Mouse (Mus musculus) liver, postnatal 0 days (tissue): ENCODE data around the gene Hrasls5. TPM values are rescaled to one million over a fixed set of nuclear protein-coding genes. Genes with fewer than 3 reads are reported as not detected.

Source experiments
- ATAC-seq: fragments of 200-750 bp; cut with Nextera tagmentation; 2 replicates; pipeline ENCODE4 v1.8.0; 2017; ENCODE audit warnings: mild to moderate bottlenecking, moderate library complexity
- DNase-seq: peaks from one replicate; pipeline ENCODE4 v3.0.0-alpha.2; 2016
- H3K27ac ChIP-seq: fragments of 300-500 bp; sonication (generic); 2 replicates; pipeline ENCODE4 v1.5.1; 2014; ENCODE audit warnings: antibody characterized with exemption, moderate library complexity, mild to moderate bottlenecking, low read depth
- H3K27me3 ChIP-seq: fragments of 300-500 bp; sonication (generic); 2 replicates; pipeline ENCODE4 v1.6.1; 2014; ENCODE audit warnings: low read length, control low read depth, mixed read lengths; ENCODE audit not compliant: insufficient read depth
- H3K36me3 ChIP-seq: fragments of 300-500 bp; sonication (generic); replicated peaks from 2 replicates; pipeline ENCODE4 v1.6.1; 2014; ENCODE audit warnings: mild to moderate bottlenecking, control low read depth, low read length, moderate library complexity, mixed read lengths; ENCODE audit not compliant: insufficient read depth
- H3K4me1 ChIP-seq: fragments of 300-500 bp; sonication (generic); 2 replicates; pipeline ENCODE4 v1.6.1; 2014; ENCODE audit warnings: antibody characterized with exemption, mild to moderate bottlenecking, control low read depth; ENCODE audit not compliant: insufficient read depth
- H3K4me2 ChIP-seq: fragments of 300-500 bp; sonication (generic); 2 replicates; pipeline ENCODE4 v1.6.1; 2014; ENCODE audit warnings: low read depth, mild to moderate bottlenecking, low read length, moderate library complexity, mixed read lengths
- H3K4me3 ChIP-seq: fragments of 300-500 bp; sonication (generic); 2 replicates; pipeline ENCODE4 v1.5.1; 2014; ENCODE audit warnings: low read depth, low read length
- H3K9ac ChIP-seq: fragments of 300-500 bp; sonication (generic); replicated peaks from 2 replicates; pipeline ENCODE4 v1.6.1; 2014; ENCODE audit warnings: mild to moderate bottlenecking, moderate library complexity
- H3K9me3 ChIP-seq: fragments of 300-500 bp; sonication (generic); 2 replicates; pipeline ENCODE4 v1.6.1; 2016; ENCODE audit warnings: mild to moderate bottlenecking, control low read depth, low read length, mixed read lengths
- CTCF ChIP-seq: sonication (generic); IDR thresholded peaks from 2 replicates; pipeline ENCODE4 v1.5.1; 2016; ENCODE audit warnings: antibody characterized with exemption, low read depth
- EP300 ChIP-seq: IDR thresholded peaks from 2 replicates; pipeline ENCODE4 v1.6.1; 2016; ENCODE audit warnings: antibody characterized with exemption, low read depth, mild to moderate bottlenecking
- WGBS: fragments of 180-500 bp; shearing (Covaris S2); extraction: QIAGEN DNeasy Blood & Tissue Kit; methylation state at CpG from one replicate; pipeline ENCODE4 v1.1.7; 2014; ENCODE audit not compliant: insufficient replicate concordance; 5-methylcytosine and 5-hydroxymethylcytosine counted together
- polyA plus RNA-seq: library from polyadenylated mRNA; unstranded; fragments of >200 nt; fragmentation: Nextera tagmentation; extraction: Ambion mirVana; gene quantifications from 2 replicates; pipeline ENCODE4 v1.2.1, GENCODE M21; 2015

Gene Hrasls5
- polyA plus RNA-seq, 1 experiment from 2014 or later = not detected

DNA sequence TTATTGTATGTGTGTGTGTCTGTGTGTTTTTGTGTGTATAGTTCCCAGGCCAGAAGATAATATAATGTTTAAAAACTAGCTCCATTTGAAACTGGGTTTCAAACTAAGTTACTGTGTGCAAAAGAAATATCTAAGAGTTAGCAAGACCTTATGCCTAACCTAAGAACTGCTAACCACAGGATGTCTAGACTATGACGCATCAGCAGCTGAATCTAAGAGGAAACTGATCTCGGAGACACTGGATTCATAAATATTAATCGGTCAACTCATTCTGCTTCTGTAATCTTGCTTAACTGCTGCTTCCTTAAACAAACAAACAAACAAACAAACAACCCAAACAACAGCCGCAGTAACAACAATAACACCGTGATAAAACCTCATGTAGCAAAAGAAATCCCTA, 42.7 kb upstream of the Hrasls5 start:
- Histone ChIP-seq H3K9ac (no peak overlapping the region), H3K36me3 (no peaks in the 10 kb centered on the region), H3K4me2 (no peak overlapping the region), H3K27ac (no peak overlapping the region), H3K9me3 (no peaks in the 10 kb centered on the region), H3K4me1 (no peaks in the 10 kb centered on the region), H3K4me3 (no peak overlapping the region), H3K27me3 (no peaks in the 10 kb centered on the region)
- ATAC-seq = no peak
- 52% methylated on average over 5 of the region's 5 CpGs for WGBS
- no peak for DNase-seq
- no peak for TF ChIP-seq EP300
- TF ChIP-seq CTCF = no peak

DNA sequence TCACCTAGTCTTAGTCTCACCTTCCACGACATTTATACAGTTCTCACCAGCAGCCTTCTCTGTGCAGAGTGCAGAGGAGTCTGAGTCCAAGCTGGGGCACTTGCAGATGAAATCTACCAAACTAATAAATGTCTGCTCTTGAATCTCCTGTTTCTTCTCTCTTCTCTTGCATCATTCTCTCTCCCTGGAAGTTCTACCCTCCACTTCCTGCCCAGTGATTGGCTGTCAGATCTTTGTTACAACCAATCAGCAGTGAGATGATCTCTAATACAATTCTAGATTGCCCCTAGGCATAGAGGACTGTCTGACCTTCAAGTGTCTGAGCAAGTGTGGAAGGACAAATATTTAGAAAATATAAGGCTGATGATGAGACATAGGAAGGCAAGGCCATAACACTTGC, 36.2 kb upstream of the Hrasls5 start:
- Histone ChIP-seq H3K36me3 (0 out of 2 replicates have a peak, but pooled peaks cover 3% of the 10 kb centered on the region), H3K27me3 (no peaks in the 10 kb centered on the region), H3K4me1 (peaks cover 5% of the 10 kb centered on the region), H3K9me3 (no peaks in the 10 kb centered on the region), H3K9ac (no peak overlapping the region), H3K4me2 (no peak overlapping the region), H3K4me3 (no peak overlapping the region), H3K27ac (no peak overlapping the region)
- TF ChIP-seq EP300 (no peak), CTCF (no peak)
- no peak for ATAC-seq
- no peak for DNase-seq
- 78% methylated on average over 1 of the region's 1 CpGs for WGBS

DNA sequence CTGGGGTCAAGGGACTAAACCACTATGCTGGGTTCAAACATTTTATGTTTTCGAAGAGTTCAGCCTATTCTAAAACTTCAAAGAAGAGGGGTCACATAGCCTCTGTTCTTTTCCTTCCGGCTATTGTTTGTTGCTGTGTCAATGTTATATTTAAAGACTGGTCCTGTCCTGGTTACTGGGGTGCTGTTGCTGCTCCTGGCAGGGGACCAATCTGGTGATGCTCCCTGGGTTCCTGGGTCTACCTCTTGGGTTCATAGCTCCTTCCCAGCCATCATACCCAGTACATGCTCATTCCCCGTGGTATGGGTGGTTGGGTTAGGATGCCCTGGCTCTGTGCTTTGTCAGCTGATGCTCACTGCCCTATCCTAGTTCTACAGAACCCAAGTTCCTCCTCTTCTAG, 34.6 kb upstream of the Hrasls5 start:
- H3K4me3 ChIP-seq = no peak overlapping the region

DNA sequence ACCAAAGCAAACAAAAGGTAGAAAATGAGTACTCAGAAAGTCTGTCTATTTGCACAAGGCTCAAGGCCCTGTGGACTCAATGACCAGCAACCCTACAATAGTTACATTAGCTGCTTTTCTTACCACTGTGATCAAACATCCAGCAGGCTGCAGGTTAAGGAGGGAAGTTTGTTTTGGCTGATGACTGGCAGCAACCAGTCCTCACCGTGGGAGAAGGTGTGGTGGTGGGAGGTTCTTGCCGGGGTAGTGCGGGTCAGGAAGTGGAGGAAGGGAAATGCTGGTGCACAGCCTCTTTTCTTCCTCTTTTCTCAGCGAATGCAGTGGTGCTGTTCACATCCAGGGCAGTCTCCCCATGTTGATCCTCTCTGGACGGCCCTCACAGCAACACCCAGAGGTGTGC, 31.3 kb upstream of the Hrasls5 start:
- Histone ChIP-seq H3K27me3 (no peaks in the 10 kb centered on the region), H3K4me1 (peaks cover 8% of the 10 kb centered on the region), H3K36me3 (no peaks in the 10 kb centered on the region; the same call in none of the 2 replicates), H3K4me2 (no peak overlapping the region), H3K9me3 (no peaks in the 10 kb centered on the region), H3K27ac (peak overlapping the region; percentile 40; the same call in 1 of the 2 replicates), H3K4me3 (no peak overlapping the region), H3K9ac (no peak overlapping the region)
- no peak for TF ChIP-seq CTCF
- WGBS = 11% methylated on average over 5 of the region's 5 CpGs
- ATAC-seq = peak; percentile 83
- peak; percentile 46 for DNase-seq

More for the DNA sequence above, 34.6 kb upstream of the Hrasls5 start:
- no peak for TF ChIP-seq CTCF
- no peak for TF ChIP-seq EP300
- H3K9me3 ChIP-seq = no peaks in the 10 kb centered on the region
- ATAC-seq = no peak
- 75% methylated on average over 3 of the region's 3 CpGs for WGBS
- peaks cover 5% of the 10 kb centered on the region for H3K4me1 ChIP-seq
- no peak overlapping the region for H3K27ac ChIP-seq
- H3K27me3 ChIP-seq = no peaks in the 10 kb centered on the region
- no peak overlapping the region for H3K4me2 ChIP-seq
- 0 out of 2 replicates have a peak, but pooled peaks cover 3% of the 10 kb centered on the region for H3K36me3 ChIP-seq
- DNase-seq = no peak
- no peak overlapping the region for H3K9ac ChIP-seq

DNA sequence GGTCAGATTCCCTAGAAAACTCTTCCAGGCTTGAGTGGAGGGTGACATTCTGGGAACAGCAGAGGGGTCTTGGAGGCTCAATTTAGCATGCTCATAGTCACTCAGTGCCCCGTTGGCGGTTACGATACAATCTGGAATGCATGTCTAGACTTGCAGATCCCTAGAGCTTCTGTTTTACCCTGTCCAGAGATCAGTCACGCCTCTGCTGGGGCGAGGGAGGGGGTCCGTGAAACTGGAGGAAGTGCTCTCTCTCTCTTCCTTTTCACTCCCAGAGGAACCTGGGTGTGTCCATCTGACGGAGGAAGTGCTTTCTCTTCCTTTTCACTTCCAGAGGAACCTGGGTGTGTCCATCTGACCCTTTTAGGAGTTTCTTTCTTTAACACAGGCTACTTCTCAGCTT, 29.2 kb upstream of the Hrasls5 start:
- 72% methylated on average over 7 of the region's 7 CpGs for WGBS
- no peak overlapping the region for H3K9ac ChIP-seq
- no peaks in the 10 kb centered on the region; the same call in none of the 2 replicates for H3K36me3 ChIP-seq
- H3K27ac ChIP-seq = no peak overlapping the region
- H3K27me3 ChIP-seq = no peaks in the 10 kb centered on the region
- DNase-seq (no peak), ATAC-seq (no peak)
- H3K4me1 ChIP-seq = peaks cover 8% of the 10 kb centered on the region
- no peak for TF ChIP-seq EP300
- no peak for TF ChIP-seq CTCF
- no peaks in the 10 kb centered on the region for H3K9me3 ChIP-seq
- no peak overlapping the region for H3K4me2 ChIP-seq
- H3K4me3 ChIP-seq = no peak overlapping the region

DNA sequence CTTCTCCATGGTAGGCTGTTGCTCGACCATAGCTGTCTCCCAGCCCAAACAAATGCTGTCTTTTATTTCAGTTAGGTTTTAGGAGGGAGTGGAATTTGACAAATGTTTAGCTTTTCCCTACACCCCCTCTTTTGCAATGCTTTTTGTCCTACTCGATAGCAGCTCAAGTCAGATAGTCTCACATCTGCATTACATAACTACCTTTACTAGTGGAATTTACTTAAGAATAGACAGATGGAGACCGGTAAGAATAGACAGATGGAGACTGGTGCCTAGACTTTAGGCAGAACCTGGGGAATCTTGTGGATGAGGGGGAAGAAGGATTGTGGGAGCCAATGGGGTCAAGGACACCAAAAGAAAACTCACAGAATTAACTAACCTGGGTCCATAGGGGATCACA, 28.7 kb upstream of the Hrasls5 start:
- WGBS = 67% methylated on average over 3 of the region's 3 CpGs
- Histone ChIP-seq H3K27me3 (no peaks in the 10 kb centered on the region), H3K27ac (no peak overlapping the region), H3K4me3 (no peak overlapping the region), H3K4me1 (peaks cover 8% of the 10 kb centered on the region), H3K4me2 (no peak overlapping the region), H3K9ac (no peak overlapping the region), H3K36me3 (no peaks in the 10 kb centered on the region; the same call in none of the 2 replicates), H3K9me3 (no peaks in the 10 kb centered on the region)
- ATAC-seq = no peak
- no peak for DNase-seq
- TF ChIP-seq CTCF = no peak
- TF ChIP-seq EP300 = no peak

DNA sequence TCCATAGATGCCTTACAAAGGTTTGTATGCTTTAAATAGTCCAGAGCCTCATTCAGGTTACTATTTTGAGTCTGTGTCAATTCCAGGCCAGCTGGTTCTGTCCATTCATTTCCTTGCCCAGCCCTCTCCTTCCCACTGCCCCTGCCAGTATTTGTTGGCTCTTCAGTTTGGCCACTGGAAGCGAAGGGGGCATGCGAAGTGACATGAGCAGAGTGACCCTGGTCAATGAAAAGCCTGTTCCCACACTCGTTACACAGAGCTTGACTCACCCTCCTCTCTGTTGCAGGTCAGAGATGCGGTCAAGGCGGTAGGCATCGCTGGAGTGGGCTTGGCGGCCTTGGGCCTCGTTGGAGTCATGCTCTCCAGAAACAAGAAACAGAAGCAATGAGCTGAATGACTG, 27.1 kb upstream of the Hrasls5 start:
- DNase-seq (no peak), ATAC-seq (no peak)
- no peak overlapping the region for H3K27ac ChIP-seq
- no peak overlapping the region for H3K4me3 ChIP-seq
- 83% methylated on average over 8 of the region's 8 CpGs for WGBS
- no peak overlapping the region for H3K4me2 ChIP-seq
- H3K36me3 ChIP-seq = no peaks in the 10 kb centered on the region; the same call in none of the 2 replicates
- H3K27me3 ChIP-seq = no peaks in the 10 kb centered on the region
- no peak for TF ChIP-seq CTCF
- no peak for TF ChIP-seq EP300
- H3K4me1 ChIP-seq = peaks cover 7% of the 10 kb centered on the region
- H3K9me3 ChIP-seq = no peaks in the 10 kb centered on the region
- H3K9ac ChIP-seq = no peak overlapping the region
